Mouse (Mus musculus): Measurements from ENCODE around the gene Ubac2. TPM values are rescaled to one million over a fixed set of nuclear protein-coding genes. Genes with fewer than 3 reads are reported as not detected.

Gene Ubac2
- total RNA-seq, 1 experiment from 2014 or later, result 36.5 TPM

DNA sequence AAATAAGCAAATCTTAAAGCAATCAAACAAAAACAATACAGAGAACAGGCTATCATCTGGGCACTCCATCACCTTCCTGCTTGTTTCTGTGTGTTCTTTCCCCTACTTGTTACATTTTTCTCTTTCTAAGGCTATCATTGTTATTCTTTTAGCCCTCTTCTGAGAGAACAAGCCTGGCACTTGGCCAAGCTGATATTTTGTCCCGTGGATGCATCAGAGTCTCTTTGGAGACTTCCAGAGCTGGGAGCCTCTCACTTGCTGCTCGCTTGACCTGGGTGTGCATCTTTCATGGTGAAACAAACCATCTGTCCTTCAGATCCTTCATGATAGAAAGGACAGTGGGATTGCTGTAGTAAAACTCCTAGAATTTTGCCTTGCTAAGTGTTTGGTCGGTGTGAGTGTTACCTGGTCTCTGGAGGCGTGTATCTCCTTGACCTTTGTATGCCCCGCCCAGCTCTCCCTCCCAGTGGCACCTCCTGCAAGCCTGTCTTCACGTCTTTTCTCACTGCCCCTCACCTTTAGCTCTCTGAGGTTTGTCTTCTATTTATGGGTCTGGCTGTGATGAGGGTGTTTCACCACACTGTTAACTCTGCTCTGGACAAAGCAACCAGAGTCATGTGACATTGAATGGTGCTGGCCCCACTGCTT, 5.9 kb downstream of the Ubac2 start:
- peak; percentile 37; the same call in 1 of the 2 replicates for ATAC-seq (replicated peaks; ENCODE audit: insufficient number of reproducible peaks, low FRiP score, low TSS enrichment, poor library complexity, severe bottlenecking)

DNA sequence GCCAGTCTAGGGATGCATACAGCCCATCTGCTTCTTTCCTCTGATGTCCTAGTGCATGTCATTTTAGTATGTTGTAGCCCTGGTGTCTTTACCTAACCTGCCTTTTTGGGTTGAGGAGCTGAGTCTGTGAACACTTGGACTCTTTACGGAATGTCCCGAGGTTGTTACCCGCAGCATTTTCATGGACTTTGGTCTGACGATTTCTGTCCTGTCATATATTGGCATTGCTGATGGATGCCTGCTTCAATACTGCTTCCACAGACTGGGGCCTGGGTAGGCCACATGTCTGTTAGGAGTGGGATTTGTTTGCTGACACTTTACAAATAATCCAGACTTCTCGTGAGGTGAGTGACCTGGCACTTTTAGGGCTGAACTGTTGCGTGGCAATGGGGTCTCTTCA, 15.3 kb downstream of the Ubac2 start:
- ATAC-seq (replicated peaks; ENCODE audit: insufficient number of reproducible peaks, low FRiP score, low TSS enrichment, poor library complexity, severe bottlenecking), result no peak

DNA sequence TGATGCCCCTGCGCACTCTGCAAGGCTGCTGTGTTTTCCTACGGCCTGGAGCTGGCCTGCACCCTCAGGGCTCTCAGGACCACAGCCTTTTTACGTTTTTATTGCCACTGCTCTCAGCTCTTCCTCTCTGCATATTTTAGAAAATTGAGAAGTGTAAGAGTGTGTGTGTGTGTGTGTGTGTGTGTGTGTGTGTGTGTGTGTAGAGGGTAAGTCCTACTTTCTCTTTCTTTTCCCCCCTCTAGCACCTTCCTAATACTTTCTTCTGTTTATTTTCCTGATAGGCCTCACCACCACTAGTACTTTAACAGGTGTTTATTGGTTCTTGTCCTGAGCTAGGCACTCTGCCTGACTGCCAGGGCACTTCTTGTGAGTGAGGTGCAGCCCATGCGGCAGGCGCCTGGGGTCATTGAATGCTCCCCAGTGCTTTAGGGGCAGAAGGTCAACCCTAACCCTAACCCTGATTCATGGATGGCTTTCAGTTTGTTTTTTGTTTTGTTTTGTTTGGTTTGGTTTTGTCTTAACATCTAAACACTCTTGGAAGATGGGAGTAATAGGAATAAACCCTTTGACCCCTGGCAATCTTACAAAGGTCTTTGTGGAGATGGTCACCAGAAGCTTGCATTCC, 16.2 kb downstream of the Ubac2 start:
- ATAC-seq (replicated peaks; ENCODE audit: insufficient number of reproducible peaks, low FRiP score, low TSS enrichment, poor library complexity, severe bottlenecking), result peak; percentile 36; the same call in 1 of the 2 replicates

DNA sequence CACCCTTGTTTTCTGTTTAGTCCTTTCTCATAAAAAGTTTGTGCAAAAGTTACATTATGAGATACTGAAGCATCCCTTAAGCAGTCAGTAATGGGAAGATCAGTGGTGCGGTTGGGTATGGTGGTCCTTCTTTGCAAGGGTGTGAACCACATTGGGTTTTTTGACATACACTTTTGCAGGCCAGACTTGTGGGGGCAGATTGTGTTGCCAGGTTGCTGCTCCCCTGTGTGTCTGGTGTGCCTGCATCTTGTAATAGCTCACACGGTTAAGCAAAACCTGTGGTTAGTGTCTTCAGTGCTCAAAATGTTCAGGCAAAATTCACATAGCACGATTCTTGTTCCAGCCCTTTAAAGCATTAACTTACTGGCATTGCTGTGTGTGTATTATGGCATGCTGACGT, 16.9 kb downstream of the Ubac2 start:
- ATAC-seq (replicated peaks; ENCODE audit: insufficient number of reproducible peaks, low FRiP score, low TSS enrichment, poor library complexity, severe bottlenecking), result no peak

DNA sequence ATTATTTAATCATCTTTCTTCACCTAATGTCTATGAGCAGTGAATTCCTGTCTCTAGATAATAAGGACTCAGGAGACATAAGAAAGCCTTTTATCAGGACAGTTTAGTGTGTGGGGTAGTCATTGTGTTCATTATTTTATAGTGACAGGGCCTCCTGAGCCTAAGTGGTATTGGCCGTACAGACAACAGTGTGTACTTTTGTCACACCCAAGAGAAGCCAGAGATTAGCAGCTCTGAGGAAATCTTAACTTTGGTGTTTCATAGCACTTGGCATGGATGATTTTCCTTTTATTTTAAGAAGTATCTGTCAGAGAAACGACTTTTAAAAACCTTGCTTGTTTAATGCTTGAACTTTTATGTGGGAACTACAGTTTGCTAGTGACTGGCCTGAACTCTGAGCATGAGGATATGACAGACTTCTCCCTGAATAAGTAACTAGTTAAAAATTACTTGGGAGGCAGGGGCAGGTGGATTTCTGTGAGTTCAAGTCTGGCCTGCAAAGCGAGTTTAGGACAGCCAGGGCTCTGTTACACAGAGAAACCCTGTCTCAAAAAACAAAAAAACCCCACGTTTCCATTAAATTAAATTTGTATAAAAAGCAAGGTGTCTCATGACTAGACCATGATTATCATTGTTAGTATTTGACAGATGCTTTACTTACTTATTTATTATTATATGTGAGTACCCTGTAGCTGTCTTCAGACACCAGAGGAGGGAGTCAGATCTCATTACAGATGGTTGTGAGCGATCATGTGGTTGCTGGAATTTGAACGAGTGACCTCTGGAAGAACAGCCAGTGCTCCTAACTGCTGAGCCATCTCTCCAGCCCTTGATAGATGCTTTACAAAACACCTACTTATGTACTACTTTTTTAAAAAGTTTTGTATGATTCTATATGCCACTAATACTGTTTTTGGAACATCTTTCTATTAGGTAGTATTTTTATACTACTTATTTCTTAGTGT, 18.0 kb downstream of the Ubac2 start:
- no peak for ATAC-seq (replicated peaks; ENCODE audit: insufficient number of reproducible peaks, low FRiP score, low TSS enrichment, poor library complexity, severe bottlenecking)

DNA sequence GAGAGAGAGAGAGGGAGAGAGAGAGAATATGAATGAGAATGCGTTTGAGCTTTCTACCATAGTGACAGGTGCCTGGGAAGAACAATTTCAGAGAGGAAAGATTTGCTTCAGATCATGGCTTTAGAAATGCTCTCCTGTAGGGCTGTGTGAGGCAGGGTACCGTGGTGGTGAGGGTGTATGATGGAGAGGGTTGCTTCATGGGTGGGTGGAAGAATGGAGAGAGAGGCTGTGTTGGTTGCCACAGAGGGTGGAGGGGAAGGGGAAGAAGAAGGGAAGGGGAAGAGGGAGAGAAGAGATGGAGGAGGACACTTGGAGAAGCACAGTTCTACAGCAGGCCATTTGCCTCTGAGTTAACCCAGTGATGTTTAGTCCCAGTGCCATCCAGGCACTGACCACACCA, 19.4 kb downstream of the Ubac2 start:
- no peak for ATAC-seq (replicated peaks; ENCODE audit: insufficient number of reproducible peaks, low FRiP score, low TSS enrichment, poor library complexity, severe bottlenecking)

DNA sequence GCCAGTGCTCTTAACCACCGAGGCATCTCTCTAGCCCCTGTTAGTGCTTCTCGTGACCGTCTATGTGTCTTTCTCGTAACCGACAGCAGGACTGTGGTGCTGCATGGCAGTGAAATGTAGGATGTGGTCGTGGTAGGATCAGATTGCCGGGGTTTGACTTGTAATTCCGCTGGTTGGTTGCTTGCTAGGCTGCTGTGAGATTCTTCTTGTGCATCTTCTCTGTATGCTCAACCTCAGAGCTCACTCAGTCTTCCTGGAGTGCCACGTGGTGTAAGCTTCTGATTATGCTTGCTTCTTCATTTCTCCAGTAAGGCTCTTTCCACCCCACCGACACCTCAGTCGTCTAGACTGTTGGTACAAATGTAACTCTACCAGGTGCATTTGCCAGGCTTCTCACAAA, 20.1 kb downstream of the Ubac2 start:
- peak; percentile 44 for ATAC-seq (replicated peaks; ENCODE audit: insufficient number of reproducible peaks, low FRiP score, low TSS enrichment, poor library complexity, severe bottlenecking)

DNA sequence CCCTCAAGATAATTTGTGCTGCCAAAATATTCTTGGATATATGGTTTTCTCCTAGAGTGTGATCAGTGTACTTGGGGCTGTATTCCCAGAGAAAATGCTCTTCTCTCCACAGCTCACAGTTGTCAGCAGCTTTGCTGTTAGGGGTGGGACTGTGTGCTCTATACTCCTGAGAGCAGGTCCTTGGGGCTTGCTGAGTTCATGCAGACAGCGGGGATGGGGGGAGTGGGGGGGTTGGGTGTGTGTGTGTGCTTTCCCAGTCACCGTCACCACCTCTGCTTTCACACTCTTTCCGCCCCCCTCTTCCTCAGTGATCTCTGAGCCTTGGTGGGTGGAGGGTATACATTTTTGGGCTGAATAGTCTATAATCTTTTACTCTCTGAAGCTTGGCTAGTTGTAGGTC, 20.7 kb downstream of the Ubac2 start:
- ATAC-seq (replicated peaks; ENCODE audit: insufficient number of reproducible peaks, low FRiP score, low TSS enrichment, poor library complexity, severe bottlenecking), result no peak

DNA sequence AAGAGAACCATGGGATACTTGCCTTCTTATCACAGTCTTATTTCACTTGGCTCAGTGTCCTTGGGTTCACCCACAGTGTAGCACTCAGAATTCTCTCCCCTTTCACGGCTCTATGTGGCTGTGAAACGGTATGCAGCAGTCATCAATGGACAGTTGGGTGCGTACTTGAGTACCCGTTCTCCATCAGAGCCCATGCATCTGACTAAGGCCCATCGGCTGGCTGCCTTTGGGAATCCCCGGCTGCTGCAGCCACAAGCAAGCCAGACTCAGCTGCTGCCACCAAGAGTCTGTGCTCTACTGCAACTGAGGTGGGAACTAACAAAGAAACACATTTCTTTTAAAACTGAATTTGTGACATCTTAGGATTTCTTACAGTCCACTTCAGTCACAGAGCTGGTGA, 23.1 kb downstream of the Ubac2 start:
- no peak for ATAC-seq (replicated peaks; ENCODE audit: insufficient number of reproducible peaks, low FRiP score, low TSS enrichment, poor library complexity, severe bottlenecking)

DNA sequence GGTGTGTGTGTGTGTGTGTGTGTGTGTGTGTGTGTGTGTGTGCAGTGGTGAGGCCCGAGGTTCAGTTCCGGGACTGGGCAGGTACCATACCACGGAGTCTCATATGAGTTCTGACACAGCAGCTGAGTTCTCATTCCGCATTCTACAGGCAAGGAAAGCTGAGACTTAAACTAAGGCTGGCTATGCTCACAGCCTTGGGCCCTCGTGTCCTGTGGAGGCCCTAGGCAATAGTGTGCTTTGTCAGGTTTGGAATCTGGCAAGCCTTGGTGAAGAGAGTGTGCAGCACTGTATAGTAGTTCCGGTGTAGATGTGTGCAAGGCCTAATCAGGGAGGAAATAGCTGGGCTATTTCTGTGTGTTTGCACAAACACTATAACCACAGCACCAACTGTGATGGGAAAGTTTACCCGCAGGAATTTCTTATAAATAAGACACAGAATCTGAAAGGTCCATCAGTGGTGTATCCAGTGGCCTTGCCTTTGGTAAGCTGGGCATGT, 25.0 kb downstream of the Ubac2 start:
- ATAC-seq (replicated peaks; ENCODE audit: insufficient number of reproducible peaks, low FRiP score, low TSS enrichment, poor library complexity, severe bottlenecking), result no peak

DNA sequence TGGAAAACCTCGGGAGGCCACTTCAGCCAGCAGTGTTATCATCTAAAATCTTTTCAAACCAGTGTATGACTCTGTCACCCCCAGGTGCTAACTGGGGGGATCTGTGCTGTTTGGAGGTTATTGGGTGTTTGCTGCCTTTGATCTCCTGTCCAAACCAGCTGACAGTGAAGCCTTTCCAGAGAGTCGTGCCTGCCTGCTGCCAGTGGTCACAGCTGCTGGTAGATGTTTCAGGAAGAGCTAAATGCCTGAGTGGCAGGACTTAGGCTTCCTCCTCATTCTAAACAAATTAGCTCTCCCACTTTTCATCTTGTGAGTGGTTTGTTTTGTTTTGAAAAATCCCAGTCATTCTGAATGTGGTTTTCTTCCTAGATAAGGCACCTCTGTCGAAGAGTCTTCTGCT, 26.3 kb downstream of the Ubac2 start:
- ATAC-seq (replicated peaks; ENCODE audit: insufficient number of reproducible peaks, low FRiP score, low TSS enrichment, poor library complexity, severe bottlenecking), result no peak

DNA sequence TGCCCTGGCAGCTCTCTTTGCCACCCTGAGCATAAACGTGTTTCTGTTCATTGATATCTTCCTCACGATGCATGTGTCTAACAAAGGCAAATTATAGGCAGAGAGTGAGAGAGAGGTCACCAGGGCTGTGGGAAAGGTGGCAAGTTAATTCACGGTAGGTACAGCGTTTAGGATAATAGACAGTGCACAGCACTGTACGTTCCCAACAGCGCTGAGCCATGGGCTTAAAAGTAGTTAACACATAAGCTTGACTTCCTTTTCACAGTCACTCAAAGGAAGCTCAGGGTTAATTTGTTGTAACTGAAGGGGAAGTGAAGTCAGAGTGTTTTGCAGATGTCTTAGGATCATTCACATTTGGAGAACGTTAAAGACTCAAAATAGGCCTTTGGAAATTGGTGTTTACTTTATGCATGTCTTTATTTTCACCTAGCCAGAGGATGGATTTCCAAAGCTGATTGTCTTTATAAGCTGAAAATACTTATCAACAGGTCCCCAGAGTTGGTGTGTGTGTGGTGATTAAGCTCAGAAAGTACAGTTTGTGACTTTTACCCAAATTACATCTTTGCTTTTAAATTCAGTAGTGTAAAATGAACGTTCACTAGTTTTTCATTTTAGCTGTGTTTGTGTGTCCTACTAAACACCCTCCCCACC, 28.0 kb downstream of the Ubac2 start:
- peak; percentile 63 for ATAC-seq (replicated peaks; ENCODE audit: insufficient number of reproducible peaks, low FRiP score, low TSS enrichment, poor library complexity, severe bottlenecking)

DNA sequence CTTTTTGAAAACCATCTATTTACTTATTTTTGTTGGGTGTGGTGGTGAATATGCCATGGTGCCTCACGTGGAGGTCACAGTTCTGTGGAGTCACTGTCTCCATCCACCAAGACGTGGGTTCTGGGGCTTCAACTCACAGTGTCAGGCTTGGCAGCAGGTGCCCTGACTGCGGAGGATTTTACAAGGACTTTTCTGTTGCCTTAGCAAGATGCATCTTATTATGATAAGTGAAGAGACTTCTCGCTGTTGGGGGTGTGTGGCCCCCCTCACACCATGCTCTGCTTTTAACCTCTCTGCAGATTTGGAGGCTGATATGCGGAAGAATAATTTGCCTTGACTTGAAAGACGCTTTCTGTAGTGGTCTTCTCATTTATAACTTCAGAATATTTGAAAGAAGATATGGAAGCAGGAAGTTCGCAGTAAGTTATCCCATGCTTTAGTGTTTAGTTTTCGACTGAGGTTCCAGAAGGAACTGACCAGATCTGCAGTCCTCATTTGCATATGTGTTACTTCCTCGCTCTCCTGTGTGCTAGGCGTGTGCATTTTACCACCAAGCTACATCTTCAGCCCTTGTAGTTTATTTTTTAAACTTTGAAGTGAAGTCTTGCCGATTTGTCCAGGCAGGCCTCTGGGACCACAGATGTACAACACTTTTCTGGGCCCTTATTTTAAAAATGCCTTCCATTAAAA, 28.7 kb downstream of the Ubac2 start:
- ATAC-seq (replicated peaks; ENCODE audit: insufficient number of reproducible peaks, low FRiP score, low TSS enrichment, poor library complexity, severe bottlenecking), result peak; percentile 56

DNA sequence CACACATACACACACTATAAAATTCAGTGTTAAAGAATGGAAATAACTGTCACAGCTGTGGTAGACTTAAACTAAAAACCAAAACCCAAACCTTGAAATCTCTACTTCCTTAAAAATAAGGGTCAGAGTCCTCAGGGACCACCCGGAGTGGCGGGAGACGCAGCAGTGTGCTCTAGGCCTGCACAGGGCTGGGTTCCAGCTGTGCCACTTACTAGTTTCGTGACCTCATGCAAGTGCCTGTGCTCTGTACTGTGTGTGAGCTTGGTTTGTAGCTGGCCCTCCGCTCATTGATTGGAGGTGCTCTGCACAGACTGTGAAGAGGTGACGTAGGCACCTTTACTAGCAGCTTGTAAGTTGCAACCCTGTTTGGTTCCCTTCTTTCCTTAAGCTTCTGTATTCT, 31.4 kb downstream of the Ubac2 start:
- ATAC-seq (replicated peaks; ENCODE audit: insufficient number of reproducible peaks, low FRiP score, low TSS enrichment, poor library complexity, severe bottlenecking), result no peak

DNA sequence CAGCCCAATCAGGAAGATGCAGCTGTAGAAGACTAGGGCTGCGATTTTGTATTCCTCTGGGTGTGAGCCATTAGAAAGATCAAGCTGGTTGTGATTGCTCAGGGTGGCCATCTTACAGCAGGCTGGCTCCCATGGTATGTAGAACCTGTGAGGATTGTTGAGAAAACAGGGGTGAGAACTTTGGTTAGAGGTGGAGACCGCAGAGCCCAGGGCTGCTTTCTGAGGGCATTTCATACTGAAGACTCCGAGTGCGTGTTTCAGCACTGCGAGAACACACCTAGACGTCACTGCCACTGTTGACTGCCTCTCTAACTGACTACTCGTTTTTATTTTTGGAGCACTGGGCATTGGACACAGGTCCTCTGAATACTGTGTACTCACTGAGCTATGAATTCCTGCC, 34.1 kb downstream of the Ubac2 start:
- no peak; the same call in 1 of the 2 replicates for ATAC-seq (replicated peaks; ENCODE audit: insufficient number of reproducible peaks, low FRiP score, low TSS enrichment, poor library complexity, severe bottlenecking)

DNA sequence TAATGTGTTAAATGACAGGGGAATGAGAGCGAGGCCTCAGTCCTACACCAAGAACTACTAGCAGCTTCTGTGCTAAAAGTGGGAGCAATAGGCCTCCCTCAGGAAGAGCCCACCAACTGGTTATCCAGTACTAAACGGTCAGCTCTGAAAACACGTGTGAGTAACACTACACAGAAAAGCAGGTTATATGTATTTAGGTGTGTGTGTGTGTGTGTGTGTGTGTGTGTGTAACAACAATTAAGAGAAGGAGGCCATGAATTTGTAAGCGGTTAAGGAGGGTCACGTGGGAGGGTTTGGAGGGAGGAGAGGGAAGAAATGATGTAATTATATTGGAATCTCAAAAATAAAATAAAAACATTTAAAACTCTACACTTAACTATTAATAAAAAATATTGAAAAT, 36.7 kb downstream of the Ubac2 start:
- ATAC-seq (replicated peaks; ENCODE audit: insufficient number of reproducible peaks, low FRiP score, low TSS enrichment, poor library complexity, severe bottlenecking), result no peak

DNA sequence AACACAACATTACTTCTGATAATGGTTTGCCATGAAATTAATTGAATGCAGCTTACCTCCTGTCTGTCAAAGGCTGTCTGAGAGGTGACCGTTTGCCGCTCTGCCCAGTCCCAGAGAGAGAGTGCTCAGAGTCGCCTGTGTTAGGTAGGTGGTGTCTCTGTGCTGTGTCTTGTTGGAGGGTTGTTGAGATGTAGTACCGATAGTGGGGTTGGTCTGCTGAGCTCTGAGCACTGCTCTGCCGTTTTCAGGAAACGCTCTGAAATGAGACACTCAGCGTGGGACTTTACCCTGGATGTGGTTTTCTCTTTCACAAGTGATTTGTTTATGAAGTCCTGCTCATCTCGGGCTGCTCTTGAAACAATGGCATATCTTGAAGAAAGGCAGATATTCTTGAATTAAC, 37.2 kb downstream of the Ubac2 start, which contains the start of gene Gpr18:
TSS of gene Gpr18 (minus strand) at position 161 of the 400 bp plus-strand sequence.
- peak; percentile 74 for ATAC-seq (replicated peaks; ENCODE audit: insufficient number of reproducible peaks, low FRiP score, low TSS enrichment, poor library complexity, severe bottlenecking)

DNA sequence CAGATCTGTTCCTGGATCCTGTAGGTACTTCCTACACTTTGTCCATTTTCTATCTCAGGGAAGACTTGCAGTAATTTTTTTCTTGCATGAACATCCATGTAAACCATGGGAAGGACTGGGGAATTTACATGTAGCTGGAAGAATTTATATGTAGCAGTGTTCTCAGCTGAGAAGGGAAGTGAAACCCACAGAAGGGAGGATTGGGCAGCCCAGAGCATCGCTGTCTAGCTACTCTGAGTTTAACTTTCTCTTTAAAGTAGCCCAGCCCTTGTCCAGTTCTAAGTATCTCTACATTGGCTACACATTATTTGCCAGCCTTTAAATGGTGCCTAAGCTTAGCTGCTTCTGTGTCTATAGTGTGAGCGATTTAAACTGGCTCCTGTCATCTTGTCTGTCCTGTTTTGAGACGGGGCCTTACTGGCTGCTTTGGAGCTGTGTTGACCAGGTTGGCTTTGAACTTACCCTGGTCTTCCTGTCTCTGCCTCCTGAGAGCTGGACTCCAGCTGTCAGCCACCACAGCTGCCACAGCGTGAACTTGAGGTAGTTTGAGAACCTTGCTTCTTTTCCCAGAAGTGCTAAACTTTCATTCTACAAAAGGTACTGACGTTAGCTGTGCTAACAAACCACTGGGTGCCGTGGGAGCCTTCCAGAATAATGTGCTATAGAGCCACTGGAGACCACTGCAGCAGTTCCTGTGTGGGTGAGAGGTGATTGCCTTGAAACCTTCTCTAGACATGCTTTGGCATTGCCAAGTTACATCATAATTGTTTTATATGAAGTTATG, 38.1 kb downstream of the Ubac2 start:
- peak; percentile 59 for ATAC-seq (replicated peaks; ENCODE audit: insufficient number of reproducible peaks, low FRiP score, low TSS enrichment, poor library complexity, severe bottlenecking)

Measured in monocyte, adult 5-6 weeks (primary cell).